Mouse (Mus musculus) cerebellum, postnatal 4 days (tissue): Measurements from ENCODE around the gene Dio1.
A peak's percentile ranks its signal among the peaks of the same experiment; 100 is the strongest.

ENCODE experiments used
- DNase-seq, 2 experiments: peaks; one replicate each; pipeline ENCODE4 v3.0.0; 2022; ENCODE audit warnings: low spot score in 2 of 2, mixed read lengths in 1 of 2

The Dio1 gene

DNA sequence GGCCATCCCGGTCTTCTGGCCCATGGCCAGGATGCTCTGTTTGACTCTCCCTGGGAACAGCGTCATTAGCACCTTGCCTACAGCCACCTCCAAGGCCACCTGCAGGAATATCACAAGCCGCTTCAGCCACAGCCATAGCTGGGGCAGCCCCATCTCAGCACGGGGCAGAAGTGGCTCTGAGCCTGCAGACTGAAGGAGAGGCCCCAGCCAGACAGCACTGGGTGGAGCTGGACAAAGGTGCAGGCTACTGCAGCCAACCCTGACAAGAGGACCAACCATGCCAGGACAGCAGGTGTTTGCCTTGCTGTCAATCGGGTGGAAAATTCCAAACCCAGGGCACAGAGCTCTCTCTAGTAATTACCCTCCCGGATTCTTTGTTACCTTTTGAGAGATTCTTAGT lies at the start of gene Dio1:
Gene Dio1, minus strand, starts transcription at position 204 of the 400 bp plus-strand sequence.
- DNase-seq = no peak

DNA sequence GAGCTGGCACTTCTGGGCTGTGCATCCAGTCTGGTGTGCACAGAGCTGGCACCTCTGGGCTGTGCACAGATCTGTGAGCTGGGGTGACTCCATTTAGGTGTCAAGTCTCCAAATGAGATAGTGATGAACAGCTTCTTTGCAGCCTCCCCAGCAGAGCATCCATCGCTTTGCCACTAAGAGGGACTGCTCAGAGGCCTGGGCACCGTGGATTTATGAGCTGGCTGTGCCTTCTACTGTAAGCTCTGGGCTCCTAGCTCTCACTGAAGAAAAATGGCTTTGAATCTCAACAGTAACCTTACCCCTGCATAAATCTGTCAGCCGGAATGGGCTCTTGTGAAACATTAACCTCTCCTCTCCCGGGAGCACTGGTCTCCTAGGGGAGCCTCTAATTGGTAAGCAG lies 47.6 kb upstream of the Dio1 start:
- DNase-seq = no peak

DNA sequence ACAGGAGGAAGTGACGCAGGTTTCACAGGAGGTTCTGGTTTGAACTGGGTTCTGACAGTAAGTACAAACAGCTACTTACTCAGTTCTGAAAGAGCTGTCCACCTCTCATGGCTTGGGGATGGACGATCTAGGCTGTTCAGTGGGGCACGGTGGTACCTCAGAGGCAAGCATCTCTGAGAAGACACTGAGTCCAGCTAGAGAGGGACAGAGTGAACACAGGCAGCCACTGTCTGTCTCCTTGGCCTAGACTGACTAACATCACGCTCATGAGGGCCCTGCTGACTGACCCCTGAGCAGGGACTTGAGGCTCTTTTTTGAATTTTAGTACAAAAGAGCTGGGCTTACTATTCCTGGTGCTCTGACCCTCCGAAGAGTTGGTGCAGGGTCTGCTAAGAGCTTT lies 47.2 kb upstream of the Dio1 start:
- no peak for DNase-seq

DNA sequence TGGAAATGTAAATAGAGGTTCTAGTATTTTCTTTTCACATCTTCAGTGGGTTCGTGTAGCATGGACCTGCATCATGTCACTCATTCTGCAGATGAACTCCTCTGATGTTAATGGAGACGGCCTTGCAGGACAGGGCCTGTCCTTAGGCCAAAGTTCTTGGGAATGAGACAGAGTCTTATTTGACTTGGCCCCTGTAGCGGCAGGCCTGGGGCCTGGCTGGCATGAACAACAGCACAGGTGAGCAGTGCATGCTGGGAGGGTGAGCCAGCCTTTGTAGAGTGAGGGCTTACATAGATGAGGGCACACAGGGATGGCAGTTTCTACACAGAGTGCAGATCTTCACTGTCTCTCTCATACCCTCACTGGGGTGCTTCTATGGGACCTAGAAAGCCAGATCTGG lies 46.6 kb upstream of the Dio1 start:
- DNase-seq = no peak

DNA sequence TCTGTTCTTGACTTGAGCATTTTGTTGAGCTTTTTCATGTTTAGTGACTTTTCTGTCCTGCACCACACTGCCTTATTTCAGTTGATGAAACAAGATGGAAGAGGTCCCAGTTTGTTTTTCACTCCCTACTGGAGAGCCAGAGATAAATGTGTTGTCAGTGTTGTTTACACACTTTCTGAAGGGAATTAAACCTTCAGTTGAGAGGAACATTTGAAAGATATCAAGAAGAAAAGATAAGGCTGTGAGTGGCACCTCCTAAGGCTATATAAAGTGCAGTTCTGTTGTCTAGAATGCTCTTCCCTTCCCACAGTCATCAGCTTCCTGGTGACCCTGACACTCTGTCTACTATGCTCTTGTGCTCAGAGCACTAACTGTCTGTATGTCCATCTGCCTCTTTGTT lies 44.4 kb upstream of the Dio1 start:
- no peak for DNase-seq

DNA sequence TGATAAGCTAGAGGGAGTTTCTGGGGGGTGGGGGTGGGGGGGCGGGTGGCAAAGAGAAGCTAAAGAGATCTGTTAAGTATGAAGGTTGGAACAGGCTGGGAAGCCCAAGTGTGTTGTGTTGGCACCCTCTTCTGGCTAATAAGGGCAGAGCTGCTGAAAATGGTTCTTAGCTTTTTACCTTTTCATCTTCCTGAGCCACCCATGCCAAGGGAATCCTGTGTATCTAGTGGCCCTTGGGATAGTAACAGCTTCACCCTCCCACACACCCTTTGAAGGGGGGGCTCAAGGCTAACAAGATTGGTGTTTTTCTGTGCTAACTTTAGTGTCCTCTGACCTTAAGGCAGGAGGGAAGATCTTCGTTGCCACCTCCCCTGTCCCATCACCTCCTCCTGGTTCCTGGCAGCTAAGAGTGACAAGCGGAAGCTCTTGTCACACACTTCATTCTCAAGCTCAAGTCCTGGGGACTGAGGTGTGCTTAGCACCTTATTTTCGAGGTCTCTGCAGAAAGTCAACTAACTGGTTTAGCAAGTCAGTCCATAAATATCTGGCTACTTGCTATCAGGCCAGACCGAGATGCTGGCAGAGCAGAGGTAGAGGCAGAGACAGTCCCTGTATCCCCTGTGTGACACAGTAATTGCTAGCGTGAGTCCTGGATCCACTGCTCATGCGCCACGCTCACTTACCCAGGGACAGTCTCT lies 42.5 kb upstream of the Dio1 start:
- peak in 1 of 2 experiments; percentile 23 for DNase-seq

DNA sequence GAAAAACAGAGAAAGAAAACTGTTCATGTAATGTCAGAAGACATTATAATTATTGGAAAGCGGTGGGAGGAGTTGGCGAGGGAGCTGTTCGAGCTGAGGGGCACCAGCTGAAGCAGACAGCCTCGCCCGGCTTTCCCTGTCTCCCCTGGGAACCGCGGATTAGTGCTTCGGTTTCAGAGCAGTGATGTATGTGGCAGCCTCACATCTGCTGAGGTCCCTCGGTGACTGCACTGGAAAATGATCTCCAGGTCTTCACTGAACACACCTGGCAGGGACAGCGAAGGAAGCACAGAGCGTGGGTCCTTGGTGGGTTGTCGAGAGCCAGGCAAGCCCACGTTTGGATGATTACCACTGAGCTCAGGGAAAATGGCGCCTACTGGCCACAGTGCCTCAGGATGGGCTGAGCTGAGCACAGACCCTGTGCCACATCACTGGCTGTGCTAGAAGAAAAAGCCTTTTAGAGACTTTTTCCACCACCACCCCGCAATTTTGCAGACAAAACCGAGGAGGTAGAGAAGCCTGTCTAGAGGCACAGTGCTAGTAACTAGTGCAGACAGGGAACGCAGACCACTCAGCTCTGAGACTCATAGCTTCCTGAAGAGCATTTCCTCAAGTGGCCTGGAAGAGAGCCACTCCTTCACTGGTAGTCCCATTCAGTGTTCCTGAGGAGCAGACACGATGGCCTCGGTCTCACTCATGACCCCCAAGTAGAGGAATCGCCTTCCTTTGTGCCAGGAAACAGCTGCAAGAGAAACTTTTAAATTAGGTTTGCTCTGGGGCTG lies 41.8 kb upstream of the Dio1 start:
- DNase-seq = peak in 1 of 2 experiments; percentile 36

DNA sequence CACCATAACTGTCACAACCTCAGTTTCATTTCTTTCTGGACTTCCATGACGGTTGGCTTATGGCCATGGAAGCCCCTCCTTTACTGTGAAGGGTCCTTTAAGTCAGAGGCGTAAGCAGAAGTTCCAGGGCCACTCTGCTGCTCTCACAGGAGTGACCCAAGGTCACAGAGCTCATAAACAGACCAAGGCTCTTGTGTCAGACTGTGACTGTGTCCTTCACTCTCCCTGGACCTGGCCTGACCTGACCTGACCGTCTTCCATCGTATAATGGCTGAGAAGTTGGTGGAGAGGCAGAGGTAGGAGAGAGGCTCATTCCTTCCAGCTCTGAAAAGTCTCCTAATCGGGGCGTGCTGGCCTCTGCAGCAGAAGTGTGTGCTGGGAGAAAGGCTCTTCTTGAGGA lies 40.3 kb upstream of the Dio1 start:
- no peak for DNase-seq

DNA sequence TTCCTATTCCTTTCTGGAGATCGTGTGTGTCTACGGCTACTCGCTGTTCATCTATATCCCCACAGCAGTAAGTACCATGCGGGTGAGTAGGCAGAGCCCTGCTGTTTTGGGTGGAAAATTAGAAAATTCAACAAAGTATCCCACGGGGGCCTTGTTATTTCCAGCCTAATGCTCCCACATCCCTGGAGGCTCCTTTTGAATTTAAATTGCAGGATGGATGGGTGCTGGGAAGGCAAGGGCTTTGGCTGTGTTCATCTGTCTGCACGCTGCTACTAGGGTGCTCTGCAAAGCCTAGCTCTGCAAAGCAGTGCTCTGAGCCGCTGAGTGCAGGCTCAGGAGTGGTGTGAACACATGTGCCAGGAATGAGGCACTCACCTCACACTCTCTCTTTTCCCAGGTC lies 37.6 kb upstream of the Dio1 start:
- DNase-seq = no peak

DNA sequence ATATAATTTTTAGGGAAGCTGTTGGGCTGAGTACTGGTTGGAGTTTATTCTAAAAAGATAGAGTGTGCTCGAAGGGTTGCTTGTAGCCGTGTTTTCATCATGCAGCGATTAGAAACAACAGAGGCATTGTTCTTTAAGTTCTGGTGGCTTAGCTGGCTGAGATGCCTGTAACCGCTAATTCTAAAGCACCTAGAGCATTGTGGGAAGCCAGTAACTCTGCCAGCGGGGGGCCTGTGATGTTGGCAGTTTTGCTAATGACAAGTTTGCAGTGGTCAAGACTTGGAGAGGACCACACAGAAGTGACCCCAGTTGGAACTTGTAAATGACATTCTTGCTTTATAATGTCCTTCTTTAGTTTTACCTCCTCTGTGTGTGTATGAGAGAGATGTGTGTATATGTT lies 34.4 kb upstream of the Dio1 start:
- peak in 1 of 2 experiments; percentile 16 for DNase-seq

DNA sequence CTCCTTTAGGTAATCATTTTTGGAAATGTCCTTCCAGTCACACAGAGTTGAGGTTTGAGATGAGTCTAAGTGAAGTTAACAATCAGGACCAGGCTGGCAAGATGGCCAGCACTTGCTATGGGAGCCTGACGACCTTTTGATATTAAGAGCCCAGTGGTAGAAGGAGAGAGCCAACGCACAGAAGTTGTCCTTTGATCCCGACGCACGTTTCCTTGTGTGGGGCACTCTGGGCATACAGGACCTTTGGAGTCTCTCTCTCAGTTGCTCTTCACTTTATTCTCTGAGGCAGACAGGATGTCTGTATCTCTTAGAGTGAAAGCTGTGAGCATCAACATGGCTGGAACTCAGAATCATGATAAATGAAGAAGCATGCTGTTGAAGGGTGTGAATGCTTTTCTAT lies 30.5 kb upstream of the Dio1 start:
- no peak for DNase-seq

DNA sequence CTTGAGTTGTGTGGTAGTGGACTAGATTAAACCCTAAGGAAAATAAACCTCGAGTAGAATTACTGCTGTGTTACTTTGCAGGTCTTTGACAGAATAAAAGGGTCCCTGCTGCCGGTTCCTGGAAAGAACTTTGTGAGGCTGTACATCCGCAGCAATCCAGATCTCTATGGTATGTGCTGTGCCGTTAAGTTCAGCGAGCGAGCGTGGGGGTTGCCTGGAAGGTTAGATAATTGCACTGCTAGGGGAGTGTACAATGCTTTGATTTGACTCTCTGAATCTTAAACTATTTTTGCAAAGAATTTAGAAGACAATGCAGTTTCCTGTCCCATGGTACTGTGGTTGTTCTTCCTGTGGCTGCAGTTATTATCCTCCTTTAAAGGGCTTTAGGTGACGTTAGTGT lies 29.4 kb upstream of the Dio1 start:
- DNase-seq = no peak

DNA sequence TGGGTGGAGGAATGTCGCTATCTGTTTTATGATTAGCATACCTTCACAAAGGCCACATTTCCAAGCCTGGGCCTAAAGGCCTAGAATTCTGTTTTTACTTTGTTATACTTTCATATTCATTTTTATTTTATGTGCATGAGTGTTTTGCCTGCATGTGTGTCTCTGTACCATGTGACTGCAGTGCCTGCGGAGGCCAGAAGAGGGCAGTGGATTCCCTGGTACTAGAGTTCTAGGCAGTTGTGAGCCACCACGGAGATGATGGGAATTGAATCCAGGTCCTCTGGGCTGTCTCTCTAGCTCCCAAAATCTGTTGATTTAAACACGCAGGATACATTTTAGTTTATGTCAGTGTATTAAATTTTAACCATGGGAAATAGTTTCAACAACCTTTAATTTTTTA lies 26.5 kb upstream of the Dio1 start:
- no peak for DNase-seq

DNA sequence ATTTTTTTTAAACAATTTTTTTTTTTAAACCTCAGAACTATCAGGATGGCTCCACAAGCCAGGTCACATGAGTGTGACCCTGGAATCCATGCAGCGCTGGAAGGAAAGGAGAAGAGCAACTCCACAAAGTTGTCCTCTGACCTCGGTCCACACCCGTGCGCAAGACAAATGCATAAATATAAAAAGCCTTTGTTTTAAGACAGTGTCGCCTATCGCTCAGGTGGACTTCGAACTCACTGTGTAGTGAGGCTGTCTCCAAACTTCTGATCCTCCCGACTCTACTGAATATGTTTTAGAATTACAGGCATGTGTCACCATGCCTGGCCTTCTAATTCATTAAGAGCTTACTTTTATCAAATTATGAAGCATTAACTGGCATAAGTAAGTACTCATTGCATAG lies 21.6 kb upstream of the Dio1 start:
- DNase-seq = no peak

DNA sequence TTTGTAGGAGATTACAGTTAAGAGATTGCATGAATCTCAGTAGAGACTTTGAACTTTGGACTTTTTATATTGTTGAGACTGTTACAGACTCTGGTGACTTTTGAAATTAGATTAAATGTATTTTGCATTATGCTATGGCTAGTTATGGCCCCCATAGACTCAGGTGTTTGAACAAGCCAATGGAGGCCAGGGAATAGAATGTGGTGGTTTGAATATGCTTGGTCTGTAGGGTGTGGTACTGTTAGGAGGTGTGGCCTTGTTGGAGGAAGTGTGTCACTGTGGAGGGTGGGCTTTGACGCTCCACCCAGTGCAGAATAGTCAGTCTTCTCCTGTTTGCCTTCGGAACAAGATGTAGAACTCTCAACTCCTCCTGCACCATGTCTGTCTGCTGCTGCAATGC lies 16.1 kb upstream of the Dio1 start:
- no peak for DNase-seq

DNA sequence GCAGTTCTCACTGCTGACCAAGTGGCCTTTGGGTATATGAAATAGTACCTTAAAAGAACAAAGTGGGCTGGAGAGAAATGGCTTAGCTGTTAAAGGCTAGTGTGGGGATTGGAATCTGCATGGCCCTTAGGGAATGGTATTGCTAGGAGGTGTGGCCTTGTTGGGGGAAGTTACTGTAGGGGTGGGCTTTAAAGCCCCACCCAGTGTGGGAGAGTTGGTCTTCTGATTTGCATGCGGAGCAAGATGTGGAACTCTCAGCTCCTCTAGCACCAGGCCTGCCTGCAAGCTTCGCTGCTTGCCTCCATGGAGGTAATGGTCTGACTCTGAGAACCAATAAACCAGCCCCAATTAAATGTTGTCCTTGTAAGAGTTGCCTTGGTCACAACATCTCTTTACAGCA lies 14.1 kb upstream of the Dio1 start:
- DNase-seq = no peak

DNA sequence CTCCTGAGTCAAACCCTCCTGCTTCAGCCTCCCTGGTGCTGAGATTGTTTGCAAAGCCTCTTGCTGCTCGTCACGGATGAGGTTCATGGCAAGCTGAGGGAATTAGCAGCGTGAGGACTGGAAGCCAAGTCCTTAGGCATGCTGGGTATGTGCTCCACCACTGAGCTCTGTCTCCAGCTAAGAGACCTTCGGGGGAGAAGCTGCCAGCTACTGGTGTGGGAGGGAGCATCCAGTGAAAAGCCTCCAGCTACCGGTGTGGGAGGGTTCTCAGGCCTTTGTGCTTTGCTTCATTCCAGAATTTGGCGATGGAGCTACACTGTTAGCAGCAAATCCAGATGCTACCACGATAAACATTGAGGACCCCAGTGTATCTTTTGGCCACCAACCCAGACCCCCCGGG lies 11.7 kb upstream of the Dio1 start:
- DNase-seq = no peak

DNA sequence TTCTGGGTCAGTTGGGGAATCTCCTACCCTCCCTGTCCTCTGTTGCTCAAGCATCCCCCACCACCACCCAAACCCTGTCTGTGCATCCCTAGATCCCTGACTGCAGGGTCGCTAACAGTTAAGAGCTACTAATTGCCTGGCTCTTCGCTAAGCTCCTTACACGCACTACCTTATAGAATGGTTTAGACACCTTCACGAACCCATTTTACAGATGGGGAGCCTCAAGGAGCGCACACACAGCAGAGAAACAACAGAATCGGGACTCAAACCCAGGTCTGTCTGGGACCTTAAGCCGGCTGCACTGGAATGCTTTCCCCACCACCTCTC lies 7.5 kb upstream of the Dio1 start:
- DNase-seq = no peak

DNA sequence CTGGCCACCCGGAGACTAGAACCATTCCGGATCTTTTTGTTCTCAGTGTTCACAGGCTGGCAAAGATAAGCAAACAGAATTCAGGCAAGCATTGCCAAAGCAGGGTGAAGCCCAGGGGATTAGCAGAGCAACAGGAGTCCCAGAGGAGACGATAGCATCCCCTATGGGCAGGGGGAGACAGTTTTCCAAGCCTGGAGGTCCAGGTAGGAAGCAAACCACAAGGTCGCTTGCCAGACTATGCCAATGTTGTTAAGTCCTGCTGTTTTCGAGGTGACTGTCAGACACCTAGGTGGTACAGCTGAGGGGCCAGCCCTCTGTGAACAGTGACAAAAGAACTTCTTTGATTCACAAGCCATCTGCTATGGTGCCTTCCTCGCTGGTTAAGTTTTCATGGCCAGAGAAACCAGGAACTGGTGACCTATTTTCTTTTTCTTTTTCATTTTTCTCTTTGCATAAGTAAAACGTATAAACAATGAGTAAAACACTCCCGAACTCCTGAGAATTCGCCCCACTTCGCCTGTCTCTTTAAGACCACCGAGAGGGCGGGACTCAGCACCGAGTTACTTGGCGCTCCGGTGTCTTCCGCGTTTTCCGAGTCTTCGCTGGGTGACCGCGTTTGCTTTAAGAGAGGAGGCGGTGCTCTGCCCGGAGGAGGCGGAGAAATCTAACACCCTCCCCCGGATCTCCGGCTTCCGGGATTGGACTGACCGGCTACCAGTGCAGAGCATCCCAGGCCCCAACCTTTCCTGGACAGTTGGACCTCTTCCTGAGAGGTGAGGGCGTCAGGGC lies 6.9 kb upstream of the Dio1 start, which contains the start of gene Yipf1:
Gene Yipf1, plus strand, starts transcription at position 674 of the 789 bp plus-strand sequence.
- peak; percentile 77 to 83 for DNase-seq

DNA sequence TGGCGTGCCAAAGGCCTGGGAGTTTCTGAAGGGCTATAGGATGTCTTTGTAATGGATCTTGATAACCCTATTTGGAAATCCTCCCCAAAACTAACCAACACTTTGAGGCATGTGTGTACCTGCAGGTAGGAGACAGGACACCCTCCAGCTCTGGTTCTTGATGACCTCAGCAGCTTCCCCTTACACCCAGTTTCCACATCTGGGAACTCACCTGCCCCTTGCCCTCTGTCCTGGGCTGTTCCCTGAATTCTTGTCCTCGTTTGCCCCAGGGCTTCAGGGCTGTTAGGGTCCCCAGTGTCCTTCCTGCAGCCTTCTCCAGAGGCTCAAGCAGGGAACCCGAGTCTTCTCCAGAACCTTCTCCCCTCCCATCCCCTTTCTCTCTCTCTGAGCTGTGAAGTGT lies 3.4 kb downstream of the Dio1 start:
- DNase-seq = no peak

DNA sequence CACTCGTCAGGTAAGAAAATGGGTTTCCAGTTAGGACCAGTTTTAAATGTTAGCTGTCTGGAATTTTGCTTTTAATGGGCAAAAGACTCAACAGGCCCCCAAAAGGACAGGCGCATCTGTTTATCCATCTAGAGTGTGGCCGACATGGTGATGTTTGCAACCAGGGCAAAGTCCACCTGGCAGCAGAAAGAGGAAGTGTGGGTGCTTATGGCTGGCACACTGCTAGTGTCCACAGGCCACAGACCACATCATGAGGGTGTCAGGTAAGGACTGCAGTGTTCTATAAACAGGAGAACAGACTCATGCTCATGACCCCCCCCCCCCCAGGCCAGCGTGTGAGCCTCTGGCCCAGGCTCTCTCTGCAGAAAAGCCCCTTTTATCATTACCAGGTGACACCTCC lies 4.1 kb downstream of the Dio1 start:
- no peak for DNase-seq

DNA sequence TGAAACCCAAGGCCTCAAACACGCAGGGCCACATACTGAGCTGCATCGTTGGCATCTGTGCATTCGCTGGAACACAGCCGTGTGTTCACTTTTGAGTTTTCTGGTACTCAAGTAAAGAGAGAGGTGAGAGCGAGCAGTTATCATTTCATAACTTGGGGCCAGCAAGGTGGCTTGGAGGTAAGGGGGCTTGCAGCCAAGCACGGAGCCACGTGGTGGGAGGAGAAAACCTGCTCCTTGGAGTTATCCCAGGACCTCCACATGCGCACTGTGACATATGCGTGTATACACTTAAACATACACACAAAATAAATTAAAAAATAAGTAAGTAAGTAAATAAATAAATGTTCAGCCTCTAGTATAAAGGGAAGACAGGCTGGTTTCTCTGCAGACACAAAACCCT lies 4.7 kb downstream of the Dio1 start:
- DNase-seq = no peak
